Mouse (Mus musculus) small intestine, adult 2 months (tissue): ENCODE results near the gene Odf2l.

Experiments used
- CTCF ChIP-seq: fragments of 200-500 bp; IDR thresholded peaks from 2 replicates; pipeline ENCODE4 v1.5.1; 2012; ENCODE audit warnings: low read depth, mild to moderate bottlenecking, control low read depth, inconsistent platforms, low read length, moderate library complexity, mixed read lengths; ENCODE audit not compliant: insufficient replicate concordance, insufficient read length; ENCODE audit errors: extremely low read depth
- POLR2A ChIP-seq: fragments of 200-500 bp; IDR thresholded peaks from 2 replicates; pipeline ENCODE4 v1.6.1; 2012; ENCODE audit warnings: low read depth, mild to moderate bottlenecking, control low read depth, inconsistent platforms, low read length, moderate library complexity

DNA sequence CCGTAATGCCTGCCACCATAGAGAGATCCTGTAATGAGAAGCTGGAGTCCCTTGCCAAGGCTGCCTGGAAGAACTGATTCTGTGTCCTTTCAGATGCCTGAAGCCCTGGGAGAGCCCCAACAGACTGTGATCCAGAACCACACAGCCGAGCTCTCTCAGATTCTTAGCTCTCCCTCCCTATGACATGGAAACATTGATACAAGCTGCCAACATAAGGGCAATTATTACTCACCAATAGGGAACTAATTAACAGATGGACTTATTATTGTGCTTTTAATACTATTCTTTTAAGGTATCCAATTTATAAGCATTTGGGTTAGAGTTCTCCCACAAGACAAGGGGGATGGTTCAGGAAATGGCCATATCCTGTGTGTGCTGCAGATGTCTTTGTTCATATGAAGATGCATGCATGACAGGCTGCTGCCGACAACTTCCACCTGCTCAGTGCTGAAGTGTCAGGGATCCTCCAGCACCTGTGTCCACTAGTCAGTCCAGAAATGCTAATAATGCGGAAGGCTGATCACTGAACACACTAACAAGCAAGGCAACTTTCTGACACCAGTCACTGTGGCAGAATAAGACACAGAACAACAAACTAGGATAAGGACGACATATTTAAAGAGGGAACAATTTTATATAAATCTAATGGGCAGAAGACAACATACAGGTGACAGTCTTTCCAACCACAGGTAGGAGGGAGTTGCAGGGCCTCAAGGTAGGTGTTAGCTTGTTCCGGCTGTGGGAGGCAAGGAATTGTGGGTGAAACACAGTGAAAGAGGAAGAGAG, 52.4 kb downstream of the Odf2l start:
- TF ChIP-seq POLR2A (no peak), CTCF (no peak)
